Mouse (Mus musculus) heart, postnatal 0 days (tissue): ENCODE results near the gene Fam83f.

Source experiments
- CTCF ChIP-seq: IDR thresholded peaks from 2 replicates; pipeline ENCODE4 v1.5.1; 2016; ENCODE audit warnings: antibody characterized with exemption, control low read depth, low read depth
- EP300 ChIP-seq: IDR thresholded peaks from 2 replicates; pipeline ENCODE4 v1.6.1; 2016; ENCODE audit warnings: antibody characterized with exemption, low read depth

- TF ChIP-seq CTCF = no peak
- TF ChIP-seq EP300 = no peak
These were observed 45.0 kb downstream of the Fam83f start for GRCm38 (mm10) chr15:80716631-80717135.
